Mouse (Mus musculus) urinary bladder, postnatal 36 days (tissue): ENCODE results near the gene Gm37240.
A peak's percentile ranks its signal among the peaks of the same experiment; 100 is the strongest.

ENCODE experiments used
- DNase-seq, 2 experiments: peaks; one replicate each; pipeline ENCODE4 v3.0.0; 2022; ENCODE audit warnings: low spot score in 2 of 2, mixed read lengths in 1 of 2

Gene Gm37240

DNA sequence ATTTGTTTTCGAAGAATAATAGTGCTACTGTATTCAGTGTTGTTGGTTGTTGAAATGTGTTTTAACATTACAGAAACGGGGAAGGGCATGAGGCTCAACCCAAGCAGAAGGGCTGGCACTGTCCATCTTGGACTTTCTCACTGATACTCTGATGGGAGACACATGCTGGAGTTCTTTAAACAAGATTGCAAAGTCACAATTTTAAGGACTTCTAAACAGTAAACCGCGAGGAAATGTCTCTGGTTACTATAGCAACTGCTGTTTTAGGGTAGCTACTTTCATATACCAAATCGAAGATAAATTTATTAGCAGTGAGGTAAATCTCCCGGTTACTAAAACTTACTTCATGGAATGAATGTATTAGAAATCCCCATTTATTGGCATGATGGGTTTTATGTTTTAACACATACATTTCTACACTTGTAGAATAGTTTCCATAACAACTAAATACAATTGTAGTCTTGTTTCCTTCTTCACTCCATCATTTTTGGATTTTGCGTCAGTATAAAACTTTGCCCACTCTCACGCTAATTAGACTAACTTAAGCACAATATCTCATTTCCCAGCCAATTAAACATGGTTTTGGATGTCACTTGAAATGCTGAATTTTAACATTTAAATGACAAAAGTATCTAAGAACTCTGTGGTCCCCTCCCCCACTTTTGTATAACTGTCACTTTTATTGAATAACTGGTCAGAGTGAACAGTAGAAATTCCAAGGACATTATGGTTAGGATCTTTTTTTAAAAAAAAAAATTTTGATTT is 932.1 kb downstream of the Gm37240 start:
- no peak for DNase-seq

DNA sequence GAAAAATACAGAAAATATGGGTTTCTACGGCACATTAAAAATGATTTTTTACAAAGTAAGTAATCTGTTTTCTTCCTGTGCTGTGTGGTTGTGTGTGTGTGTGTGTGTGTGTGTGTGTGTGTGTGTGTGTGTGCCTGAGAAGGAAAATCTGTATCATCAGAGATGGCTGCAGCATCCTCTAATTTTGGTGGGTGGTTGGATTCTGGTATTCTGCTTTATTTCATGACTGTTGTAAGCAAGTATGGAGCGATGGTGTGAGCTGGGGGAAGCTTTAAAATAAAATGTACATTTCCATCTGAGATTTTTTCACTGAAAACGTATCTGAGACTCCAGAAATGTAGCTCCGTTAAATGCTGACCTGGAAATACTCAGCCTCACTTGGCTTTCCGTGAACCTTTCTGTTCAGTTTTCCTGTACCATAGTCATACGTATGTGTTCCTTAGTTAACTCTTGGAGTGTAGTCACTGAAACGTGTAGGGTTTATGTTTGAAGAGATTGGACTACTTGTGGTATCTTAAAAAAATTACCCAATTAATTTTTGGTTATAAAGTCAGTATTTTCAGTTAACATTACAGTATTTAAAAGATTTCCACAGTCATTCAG is 934.6 kb downstream of the Gm37240 start:
- no peak for DNase-seq

DNA sequence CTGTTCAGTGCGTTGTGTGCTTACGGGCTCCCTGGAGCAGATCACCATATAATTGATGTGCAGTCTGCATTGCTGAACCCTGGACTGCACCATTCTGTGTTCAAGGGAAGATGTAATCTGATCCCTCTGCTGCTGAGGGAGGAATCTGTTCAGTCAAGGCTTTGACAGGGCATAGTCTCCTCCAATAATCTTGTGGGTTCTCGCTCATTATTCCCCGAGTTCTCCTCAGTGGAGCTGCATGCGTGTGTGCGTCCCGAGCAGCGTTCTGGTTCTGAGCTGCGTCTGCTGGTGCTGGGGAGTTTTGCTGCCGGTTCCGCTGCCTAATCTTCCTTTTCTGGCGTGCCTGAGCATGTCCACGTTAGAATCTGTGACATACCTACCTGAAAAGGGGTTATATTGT is 935.2 kb downstream of the Gm37240 start:
- peak; percentile 29 to 57 for DNase-seq

DNA sequence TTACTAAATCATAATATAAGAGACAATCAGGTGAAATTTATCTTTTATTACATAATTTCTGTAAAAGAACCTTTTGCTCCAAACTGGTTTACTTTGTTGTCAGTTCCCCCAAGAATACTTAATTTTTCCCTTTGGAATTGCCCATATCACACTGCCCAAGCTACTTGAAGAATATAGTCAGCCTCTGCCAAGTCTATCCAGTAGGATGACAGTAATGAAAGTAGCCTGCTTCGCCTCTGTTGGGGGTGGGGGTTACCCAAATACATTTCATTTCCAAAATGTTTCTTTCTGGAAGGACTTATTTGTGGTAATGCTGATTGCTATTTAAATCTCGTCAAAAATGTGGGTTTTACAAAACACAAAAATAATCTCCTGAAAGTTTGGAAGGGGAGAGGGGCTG is 935.6 kb downstream of the Gm37240 start:
- no peak for DNase-seq

DNA sequence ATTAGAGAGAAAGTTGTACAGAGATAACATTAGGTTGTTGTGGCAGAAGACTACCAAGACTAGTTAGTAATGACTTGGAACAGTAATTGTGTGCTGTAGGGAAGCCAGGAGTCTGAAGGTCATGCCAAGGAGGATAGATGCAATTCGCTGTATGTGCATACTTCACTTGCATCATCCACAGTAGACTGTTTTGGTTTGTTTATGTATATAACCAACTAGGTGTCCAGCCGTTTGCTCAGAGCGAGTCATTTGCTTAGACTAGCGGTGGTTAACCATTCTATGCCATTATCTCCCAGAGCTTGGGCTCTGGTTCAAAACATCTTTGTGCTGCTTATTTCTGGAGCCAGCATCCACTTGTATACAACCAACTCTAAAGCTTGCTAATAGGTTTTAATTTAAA is 937.9 kb downstream of the Gm37240 start:
- no peak for DNase-seq

- no peak for DNase-seq
Observed at GRCm38 (mm10) chr3:84946381-84946780, 940.9 kb downstream of the Gm37240 start.

DNA sequence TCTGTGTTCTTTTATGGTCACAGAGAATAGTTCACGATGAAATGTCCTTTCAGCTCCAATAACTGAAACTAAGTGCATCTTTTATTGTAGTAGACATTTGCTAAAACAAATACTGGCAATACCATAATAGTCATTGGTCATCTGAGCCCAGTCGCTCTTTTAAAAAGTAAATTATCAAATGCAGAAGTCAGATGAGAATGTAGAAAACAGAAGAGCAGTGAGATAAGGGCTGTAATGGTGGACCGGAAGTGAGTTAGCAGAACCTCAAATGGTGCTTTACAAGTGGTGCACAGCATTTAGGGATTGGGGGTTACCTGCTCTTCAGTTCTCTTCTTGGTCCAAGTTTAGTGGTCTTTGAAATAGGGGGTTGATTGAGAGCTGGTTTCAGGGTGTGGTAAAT is 942.4 kb downstream of the Gm37240 start:
- no peak for DNase-seq

GRCm38 (mm10) chr3:84937360-84938355 is 949.7 kb downstream of the Gm37240 start:
- no peak for DNase-seq

DNA sequence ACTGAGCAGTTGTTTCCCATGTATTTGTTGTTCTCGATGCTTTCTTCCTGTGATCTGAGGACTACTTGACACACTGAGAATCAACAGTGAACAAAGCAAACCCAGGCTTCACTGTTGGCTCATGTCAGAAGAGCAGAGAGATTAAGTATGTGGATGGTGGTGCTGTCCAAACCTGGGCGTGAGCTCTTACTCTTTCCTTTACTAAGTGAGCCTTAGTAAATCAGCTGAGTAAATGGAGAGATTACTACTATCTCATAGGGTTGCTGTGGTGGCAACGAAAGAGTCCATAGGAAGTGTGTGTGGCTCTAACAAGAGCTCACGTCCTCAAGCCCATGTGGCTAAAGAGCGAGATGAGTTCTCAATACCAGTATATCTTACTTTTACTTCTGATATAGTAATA is 950.4 kb downstream of the Gm37240 start:
- DNase-seq = no peak

DNA sequence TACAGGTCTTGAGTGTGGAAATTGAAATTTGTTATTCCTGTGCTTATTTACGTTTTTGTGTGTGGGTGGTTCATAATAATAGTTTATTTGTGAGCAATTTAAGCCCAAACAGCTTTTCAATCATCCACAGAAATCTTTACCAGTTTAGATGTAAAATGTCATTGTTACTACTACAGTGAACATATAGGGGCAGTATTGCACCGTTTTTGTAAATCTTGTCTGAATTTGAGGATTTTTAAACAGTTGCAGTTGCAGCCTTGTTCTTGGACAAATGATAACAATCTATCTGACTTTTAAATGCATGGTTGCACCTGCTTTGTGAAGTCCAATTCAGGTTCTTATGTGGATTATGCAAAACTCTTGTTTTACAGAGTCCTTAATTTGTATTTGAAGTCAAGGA is 951.1 kb downstream of the Gm37240 start:
- DNase-seq = no peak

DNA sequence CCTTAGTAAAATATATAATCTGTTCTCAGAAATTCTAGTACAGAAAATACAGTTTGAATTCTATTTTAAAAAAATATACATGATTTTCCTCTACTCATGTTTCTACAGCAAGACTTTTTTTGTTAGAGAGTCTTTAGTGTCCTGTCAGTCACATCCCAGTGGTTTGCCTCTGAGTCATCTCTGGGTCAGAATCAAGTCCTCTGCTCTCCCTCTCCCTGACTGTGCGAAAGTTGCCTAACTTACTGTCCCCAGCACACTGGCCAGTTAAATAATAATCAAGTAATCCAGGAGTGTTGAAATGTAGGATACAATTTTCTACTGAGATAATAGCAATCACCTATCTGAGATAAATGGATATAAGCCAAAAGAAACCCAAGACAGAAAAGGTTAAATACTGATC is 951.6 kb downstream of the Gm37240 start:
- no peak for DNase-seq

GRCm38 (mm10) chr3:84930683-84931082 is 956.6 kb downstream of the Gm37240 start:
- DNase-seq = no peak

DNA sequence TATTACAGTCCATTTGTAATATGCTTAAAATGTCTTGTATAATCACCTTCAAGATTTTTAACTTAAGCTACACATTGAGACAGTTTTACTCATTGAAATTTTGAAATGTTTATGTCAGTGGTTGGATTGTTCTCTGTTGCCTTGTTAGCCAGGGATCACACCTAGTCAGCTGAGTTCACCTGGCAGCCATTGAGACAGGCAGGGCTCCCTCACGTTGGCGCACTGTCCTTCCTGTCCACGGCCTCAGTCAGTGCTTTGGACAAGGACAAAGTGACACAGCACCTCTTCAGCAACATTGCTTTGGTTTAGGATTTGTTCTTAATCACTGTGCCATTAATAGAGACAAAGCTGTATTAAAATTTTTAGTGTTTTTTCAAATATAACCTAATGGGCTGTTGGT is 958.1 kb downstream of the Gm37240 start:
- no peak for DNase-seq

DNA sequence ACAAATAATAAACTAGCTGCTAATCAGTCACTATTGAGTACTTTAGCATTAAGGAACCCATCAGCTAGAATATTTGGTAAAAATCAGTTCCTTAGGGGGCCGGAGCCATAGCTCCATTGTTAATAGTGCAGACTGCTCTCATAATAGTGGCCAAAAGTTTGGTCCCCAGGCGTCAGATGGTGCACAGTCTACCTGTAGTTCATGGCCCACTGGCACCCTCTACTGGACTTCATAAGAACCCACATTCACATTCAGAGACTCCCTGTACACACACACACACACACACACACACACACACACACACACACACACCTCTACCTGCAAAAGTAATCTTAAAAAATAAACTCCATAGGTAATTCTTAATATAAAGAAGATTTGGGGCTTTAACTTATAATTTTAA is 959.4 kb downstream of the Gm37240 start:
- no peak for DNase-seq

DNA sequence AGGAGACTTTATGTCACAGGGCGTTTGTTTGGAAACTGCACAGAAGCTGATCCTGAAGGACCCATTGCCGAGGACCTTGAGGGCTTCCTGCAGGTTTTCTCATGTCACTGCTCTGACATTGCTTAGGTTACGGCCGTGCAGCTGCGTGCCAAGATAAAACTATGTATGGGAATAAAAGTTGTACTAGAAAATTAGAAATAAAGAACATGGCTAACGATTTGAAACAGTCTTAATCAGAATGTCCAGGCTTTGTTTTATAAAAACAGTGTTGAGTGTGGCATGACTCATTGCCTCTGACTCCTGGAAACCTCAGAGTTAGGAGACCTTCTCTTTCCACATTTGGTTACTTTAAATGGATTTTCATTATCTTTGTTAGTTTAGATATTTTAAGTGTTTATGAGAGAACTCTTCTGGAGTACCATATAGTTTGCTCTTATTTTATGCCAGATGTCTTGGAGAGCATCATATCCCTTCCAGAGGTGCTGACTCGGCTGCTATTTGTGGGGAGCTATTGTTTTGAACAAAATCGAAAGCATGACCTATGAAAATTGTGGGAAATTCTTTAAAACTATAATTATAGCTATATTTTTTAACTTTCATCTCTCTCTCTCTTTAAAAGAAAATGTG is 960.0 kb downstream of the Gm37240 start:
- no peak for DNase-seq

- no peak for DNase-seq
Observed at GRCm38 (mm10) chr3:84926140-84926539, 961.2 kb downstream of the Gm37240 start.

- no peak for DNase-seq
Observed at GRCm38 (mm10) chr3:84925229-84925628, 962.1 kb downstream of the Gm37240 start.

- no peak for DNase-seq
Observed at GRCm38 (mm10) chr3:84923670-84924069, 963.6 kb downstream of the Gm37240 start.

DNA sequence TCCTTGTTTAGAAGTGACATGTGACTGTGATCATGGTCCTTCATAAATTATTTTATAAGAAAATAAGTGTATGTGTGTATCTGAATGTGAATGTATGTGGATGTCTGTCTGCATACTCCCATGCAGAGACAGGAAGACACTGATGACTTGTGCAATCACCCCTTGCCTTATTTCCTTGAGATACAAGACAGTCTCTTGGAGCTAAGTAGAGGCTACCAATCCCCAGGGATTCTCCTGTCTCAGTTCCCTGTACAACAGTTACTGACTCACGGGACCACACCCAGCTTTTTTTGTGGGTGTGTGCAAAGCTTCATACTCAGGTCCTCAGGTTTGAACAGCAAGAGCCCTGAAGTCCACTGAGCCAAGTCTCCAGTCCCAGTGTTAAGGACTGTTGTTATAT is 964.1 kb downstream of the Gm37240 start:
- DNase-seq = no peak

DNA sequence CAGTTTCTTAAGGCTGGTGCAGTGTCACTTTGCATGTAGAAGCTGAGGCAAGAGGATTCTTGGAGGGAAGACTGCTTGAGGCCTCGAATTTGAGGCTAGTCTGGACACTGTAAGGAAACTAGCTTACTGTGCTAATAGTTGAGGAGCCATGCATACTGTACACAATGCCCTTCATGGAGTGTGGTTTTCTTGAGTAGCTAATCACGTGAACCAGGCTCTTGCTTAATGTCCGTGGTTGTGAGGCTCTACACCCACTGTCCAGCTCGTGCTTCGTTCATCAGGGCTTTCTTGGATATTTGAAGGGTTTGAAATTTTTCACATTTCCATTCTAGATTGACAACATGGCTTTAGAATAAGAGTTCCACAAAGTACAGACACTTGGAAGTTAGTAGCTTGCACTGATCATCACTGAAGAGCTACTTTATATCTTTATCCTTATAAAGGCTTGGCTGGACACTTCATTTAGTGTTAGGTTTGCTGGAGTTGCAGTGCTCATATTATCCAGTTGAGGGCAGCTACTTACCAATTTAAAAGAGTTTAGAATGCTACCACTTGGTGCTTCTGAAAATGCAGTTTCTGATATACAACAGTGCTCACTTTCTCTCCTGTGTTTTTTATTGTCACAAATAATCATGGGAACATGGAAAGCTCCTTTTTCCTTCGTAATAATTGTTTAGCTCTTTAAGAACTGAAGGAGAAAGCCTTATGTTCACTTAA is 965.5 kb downstream of the Gm37240 start:
- peak; percentile 17 for DNase-seq
